Mouse (Mus musculus) WW6 (cell line): ENCODE measurements around the gene Mob3b.

Experiments used
- DNase-seq: peaks from one replicate; pipeline ENCODE4 v3.0.0-alpha.2; 2013; ENCODE audit warnings: low read depth, low spot score

The Mob3b gene

DNA sequence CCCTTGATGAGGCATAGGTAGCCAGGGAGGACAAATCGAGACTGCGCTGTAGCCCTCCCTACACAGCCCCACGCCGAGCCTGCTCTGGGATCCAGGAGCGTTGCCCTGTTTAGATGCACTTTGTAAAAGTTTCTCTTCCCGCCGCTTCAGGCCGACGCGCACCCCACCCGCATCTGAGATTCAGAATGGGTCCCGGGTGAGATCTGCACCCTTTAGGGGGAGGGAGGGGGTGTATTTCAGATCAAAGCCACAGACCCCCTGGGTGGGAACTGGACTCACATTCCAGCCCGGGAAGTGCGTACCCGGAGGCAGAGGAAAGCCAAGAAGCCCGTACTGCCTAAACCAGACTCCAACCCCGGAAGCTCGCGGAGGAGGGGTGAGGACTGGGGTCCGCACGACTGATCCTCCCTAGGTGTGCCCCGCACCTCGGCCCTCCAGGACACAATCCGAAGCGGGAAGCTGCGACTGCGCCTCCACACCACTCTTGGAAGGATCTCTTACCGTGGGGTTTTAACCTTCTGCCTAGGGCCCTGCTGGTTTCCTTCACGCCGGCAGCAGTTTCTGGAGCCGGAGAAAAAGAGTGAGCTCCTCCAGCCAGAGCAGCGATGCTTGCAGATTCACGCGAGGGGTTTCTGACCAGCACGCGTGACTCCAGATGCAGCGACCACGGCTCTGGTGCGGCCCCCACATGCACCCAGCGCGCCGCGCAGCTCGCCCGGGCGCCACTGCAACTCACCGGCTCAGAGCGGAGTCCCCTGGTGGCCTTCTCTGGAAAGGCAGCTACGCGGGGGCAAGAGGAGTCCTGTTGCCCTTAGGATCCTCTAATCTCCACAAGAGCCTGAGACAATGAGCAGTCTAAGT is at the start of gene Mob3b:
Gene Mob3b, minus strand, starts transcription at position 734 of the 861 bp plus-strand sequence.
- DNase-seq: peak; percentile 77

DNA sequence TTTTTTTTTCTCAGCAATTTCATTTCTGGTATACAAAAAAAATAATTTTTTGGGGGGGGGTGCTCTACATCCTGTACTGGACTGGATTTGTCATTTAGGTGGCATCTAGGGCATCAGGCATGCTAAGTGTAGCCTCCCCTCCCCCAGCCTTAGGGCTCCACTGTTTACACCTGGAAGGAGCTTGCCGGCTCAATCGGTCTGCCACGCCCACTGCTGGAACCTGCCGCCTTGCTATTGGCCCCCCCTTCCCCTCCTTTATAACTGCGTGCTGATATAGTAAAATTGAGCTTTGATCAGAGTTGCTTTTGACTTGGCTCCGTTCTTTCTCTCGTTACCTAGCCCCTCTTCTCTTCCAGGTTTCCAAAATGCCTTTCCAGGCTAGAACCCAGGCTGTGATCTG is 47.4 kb upstream of the Mob3b start:
- DNase-seq: no peak

- no peak for DNase-seq
Observed at GRCm38 (mm10) chr4:35203724-35204123, 46.4 kb upstream of the Mob3b start.

- DNase-seq: no peak
Observed at GRCm38 (mm10) chr4:35201700-35202099, 44.4 kb upstream of the Mob3b start.

GRCm38 (mm10) chr4:35192725-35193124 is 35.4 kb upstream of the Mob3b start:
- no peak for DNase-seq

- DNase-seq: no peak
Observed at GRCm38 (mm10) chr4:35189794-35190193, 32.5 kb upstream of the Mob3b start.

GRCm38 (mm10) chr4:35187617-35188326 is 30.5 kb upstream of the Mob3b start:
- no peak for DNase-seq

GRCm38 (mm10) chr4:35177926-35178645 is 20.8 kb upstream of the Mob3b start:
- DNase-seq: no peak

DNA sequence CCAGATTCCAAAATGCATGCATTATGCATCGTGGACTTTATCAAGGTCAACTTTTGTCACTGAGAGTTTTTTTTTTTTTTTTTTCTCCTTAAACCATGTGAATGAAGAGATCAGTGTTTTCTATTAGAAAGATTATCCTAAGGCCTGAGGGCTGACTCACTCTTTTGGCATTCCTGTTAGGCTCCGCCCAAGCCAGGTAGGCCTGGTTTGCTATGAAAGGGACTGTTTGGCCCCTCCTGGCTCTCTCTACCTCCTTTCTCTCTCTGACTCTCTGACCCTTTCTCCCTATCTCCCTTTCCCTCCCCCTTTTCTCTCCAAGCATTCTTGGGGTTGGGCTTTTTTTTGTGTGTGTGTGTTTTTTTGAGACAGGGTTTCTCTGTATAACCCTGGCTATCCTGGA is 18.3 kb upstream of the Mob3b start:
- no peak for DNase-seq

DNA sequence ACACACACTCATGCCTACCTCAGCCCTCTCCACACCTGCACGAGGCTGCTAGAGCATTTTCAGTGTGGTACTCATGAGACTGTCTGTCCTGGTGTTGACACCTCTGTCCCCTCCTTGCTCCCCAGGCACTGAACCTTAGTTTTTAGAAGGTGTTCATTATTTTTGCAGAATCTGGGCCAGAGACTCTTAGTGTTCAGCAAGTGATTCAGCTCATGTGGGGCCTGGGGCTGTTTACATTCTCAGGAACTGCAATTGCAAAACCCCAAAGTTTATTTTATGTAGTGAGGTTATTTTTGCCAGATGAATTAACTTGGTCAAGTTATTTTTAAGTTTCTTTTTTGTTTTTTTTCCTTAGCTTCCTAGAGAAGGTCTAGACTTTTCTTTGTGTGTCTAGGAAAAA is 16.3 kb upstream of the Mob3b start:
- DNase-seq: no peak

DNA sequence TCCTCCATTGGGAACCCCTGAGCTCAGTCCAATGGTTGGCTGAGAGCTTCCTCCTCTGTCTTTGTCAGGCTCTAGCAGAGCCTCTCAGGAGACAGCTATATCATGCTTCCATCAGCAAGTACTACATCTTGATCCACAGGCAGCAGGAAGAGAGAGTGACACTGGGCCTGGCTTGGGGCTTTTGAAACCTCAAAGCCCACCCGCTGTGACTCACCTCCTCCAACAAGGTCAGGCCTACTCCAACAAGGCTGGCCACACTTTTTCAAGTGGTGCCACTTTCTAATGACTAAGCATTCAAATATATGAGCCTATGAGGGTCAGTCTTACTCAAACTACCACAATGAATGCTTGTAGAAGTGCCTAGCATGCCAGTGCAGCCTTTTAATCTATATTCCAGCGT is 15.2 kb upstream of the Mob3b start:
- no peak for DNase-seq

- no peak for DNase-seq
Observed at GRCm38 (mm10) chr4:35169571-35170125, 12.4 kb upstream of the Mob3b start.

- no peak for DNase-seq
Observed at GRCm38 (mm10) chr4:35167855-35168254, 10.6 kb upstream of the Mob3b start.

- no peak for DNase-seq
Observed at GRCm38 (mm10) chr4:35165947-35166346, 8.7 kb upstream of the Mob3b start.

DNA sequence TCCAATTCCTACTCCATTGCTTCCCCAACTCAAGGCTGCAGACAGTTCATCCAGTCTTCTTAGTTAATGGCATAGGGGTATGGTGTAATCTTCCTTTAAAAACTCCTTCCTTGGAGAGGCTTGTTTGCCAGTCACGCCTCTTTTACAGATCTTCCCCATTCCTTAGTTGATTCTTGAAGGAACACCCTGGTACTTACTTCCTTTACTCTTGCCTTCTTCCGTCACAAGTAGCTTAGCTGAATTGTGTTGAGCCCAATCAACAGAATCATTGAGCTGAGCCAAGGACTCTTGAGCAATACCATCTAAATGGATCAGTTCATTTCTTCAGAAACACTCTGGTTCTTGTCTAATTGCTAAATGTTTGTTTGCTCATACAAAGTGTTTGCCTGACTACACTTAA is 8.0 kb upstream of the Mob3b start:
- no peak for DNase-seq

GRCm38 (mm10) chr4:35157815-35158214 is 531 bp upstream of the Mob3b start:
- DNase-seq: no peak

DNA sequence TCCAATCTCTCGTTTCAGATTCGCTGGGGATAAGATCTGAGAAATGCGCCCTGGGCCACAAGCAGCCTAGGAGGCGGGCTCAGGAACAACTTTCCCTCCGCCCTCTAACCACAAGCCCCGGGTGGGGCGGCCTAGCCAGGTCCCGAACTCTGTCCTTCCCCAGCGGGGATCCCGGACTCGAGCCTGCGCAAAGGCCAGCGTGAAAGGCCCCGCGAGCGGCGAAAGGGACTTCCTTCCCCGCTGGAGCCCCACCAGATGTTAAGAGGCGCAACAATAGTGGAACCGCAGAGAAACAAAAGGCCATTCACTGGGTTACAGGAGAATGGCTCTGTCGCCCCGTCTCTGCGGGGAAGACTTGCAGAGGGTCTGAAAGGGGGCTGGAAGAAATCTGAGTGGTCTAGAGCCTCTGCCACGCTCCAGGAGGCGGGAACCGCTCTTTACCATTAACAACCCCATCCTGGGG is 1.1 kb downstream of the Mob3b start:
- peak; percentile 31 for DNase-seq

DNA sequence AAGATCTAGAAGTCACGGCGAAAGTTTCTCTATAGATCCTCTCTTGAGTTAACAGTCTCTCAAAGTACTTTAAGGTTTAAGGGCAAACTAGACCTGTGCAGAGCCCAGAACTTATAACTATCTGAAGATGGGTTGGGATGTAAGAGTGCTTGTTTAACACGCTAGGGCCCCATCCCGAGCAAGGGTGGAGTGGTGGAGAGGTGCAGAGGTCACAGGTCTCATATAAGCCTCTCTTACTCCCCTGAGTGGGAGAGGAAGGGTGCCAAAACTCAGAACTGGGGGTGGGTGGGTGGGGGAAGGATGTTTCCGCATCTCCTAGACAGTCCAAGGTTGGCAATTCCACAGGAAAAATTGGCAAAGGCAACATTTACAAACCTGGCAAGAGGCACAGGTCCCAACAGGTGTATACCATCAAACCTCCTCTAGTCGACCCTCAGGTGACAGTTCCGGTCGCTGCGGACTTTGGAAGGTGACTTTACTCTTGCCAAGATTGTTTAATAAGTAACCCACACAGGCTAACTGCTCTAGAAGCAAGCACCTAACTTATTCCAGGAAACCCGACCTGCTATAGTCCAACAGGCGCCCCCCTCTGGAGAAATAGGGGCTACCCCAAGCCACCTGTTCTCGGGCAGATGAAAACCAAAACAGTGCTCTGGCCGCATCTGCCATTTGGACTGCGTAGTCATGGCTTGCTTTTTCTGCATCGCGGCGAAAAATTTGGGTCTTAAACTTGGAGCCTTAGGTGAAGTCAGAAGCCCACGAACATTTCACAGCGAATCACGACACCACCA is 2.0 kb downstream of the Mob3b start:
- peak; percentile 38 for DNase-seq

DNA sequence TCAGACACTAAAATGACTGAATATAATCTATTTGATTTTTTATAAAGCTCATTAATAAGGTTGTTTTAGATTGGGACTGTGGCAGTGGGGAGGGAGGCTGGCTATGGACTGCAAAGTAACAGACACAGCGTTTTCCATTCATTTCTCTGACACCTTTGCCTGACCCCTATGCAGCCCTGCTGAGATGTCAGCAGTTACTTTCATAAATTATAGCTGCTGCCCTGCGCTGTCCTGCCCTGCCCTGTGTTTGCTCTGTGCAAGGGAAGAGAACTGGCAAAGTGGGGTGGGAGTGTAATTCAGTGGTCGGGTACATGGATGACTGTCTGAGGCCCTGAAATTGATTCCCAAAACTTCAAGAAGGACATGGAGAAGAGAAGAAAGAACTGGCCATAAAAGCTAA is 3.2 kb downstream of the Mob3b start:
- no peak for DNase-seq

DNA sequence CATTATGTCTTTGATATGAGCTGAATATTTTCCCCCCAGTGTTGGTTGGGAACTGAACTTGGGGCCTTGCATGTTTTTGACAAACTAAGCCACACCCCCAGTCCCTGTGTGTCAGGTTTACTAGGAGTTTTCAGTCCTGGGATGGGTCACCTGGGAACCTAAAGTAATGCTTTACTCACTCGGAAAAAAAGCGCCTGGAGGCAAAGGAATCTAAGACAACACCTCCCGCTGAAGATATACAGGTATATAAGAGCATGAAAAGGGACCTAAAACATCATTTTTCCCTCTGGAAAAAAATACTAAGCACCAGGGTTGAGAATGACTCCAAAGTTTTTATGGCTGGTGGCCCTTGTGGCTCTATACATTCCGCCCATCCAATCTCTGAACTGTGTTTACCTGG is 5.5 kb downstream of the Mob3b start, which contains the start of gene Ifnk:
Gene Ifnk, plus strand, starts transcription at position 301 of the 400 bp plus-strand sequence.
- DNase-seq: no peak

DNA sequence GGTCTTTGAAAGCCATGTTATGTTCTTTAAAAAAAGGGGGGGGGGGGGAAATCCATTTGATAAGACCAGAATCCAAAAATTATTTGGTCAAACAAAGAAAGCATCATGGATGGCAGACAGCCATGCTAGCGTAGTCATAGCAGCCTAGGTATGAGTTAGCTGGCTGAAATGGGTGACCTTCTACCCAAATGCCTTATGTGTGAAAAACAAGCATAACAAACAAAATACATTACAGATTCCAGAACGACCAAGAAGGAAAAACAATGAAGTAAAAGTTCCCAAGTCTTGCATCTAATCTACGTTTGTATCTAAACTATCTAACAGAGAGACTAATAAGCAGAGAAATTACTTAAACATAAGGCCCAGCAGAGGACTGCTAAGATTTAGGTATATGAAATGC is 6.6 kb downstream of the Mob3b start:
- DNase-seq: no peak
